Mouse (Mus musculus) heart, adult 2 months (tissue): Measurements from ENCODE around the gene Larp1.

Experiments used
- CTCF ChIP-seq: fragments of 200-600 bp; IDR thresholded peaks from 2 replicates; pipeline ENCODE4 v1.8.1; 2022; ENCODE audit warnings: antibody characterized with exemption, mild to moderate bottlenecking, moderate library complexity
- POLR2A ChIP-seq: fragments of 200-500 bp; IDR thresholded peaks from 2 replicates; pipeline ENCODE4 v1.6.1; 2011; ENCODE audit warnings: mild to moderate bottlenecking, low read depth, low read length, control low read depth; ENCODE audit not compliant: insufficient read depth

DNA sequence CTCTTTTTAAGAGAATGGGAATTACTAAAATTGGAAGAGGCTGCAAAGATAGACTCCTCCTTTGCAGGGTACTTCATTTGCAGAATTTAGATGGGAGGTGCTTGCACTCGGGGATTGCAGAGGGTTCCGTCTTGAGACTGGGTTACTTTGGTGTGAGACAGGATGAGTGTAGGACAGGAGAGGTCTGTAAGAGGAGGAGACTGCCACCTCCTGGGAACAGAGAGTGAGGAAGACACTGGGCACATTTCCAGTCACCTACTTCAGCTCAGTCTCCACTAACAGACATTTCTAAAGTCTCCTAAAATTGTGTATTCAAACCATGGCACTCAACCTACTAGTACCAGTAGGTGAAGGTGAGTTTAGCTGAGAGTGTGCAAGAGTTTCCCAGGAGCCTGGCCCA is 9.4 kb downstream of the Larp1 start:
- TF ChIP-seq POLR2A, result no peak
- peak; percentile 47 for TF ChIP-seq CTCF
